Mouse (Mus musculus) cerebellum, adult 11 months (tissue): ENCODE measurements around the gene Rcbtb1.
"Not testable (repeated sequence)": the region's sequence is repeated elsewhere in the genome, so short reads cannot be mapped to it uniquely, and the experiment has no call there.

Experiments used
- DNase-seq: peaks from one replicate; pipeline ENCODE4 v3.0.0; 2022

Gene Rcbtb1

DNA sequence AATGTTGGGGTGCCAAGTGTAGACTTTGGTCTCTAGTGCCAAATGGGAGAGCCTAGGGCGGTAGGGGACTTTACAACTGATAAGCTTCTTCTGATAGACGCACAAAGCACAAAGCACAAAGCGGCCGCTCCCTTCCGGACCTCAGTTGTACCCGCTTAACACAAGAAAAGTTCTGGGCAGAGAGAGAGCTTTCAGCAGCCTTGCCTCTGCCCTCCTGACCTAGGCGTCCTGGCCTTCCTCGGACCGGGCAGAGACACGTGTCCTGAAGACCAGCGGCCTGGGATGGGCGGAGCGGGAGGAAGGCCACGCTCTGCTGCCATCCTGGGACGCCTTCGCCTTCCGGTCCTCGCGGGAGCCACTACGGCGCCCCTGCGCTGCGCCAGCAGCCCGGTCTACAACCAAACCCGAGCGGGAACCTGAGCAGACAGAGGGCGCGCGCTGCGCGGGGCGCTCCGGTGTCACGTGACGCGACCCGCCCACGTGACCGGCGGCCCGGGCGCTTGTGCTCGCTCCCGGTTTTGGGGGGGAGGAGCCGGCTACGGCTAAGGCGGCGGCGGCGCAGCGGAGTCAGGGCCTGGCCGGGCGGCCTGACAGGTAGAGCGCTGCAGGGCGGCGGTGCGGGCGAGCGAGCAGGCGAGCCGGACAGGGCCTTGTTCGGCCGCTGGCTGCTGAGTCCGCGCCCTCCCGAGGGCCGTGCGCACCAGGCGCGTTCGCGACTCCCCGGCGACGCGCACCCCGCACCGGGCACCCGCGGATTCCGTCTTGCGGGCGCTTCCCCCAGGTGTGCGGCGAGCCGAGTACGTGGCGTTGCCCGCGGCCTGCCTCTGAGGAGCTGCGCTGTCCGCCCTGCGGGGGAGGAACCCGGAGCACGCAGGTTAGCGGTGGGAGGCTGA is at the start of gene Rcbtb1:
Gene Rcbtb1, plus strand, starts transcription at position 499 of the 893 bp plus-strand sequence.
- peak; percentile 93 for DNase-seq

DNA sequence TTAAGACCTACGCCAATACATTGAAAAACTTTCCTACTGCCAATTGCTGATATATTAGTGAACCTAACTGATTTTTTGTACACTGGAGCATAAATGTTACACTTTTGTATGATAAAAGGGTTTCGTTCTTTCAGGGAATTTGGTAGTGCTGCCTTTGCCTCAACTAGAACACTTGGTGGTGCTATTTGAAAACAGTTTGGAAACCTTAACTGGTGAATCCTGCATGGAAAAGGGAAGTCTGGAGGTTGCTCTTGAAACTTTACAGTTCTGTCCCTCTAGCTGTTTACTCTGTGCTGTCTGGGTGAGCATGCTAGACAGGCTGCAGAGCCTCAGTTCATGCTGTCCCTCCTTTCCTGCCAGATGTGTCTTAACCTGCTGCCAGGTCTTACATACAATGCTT is 45.4 kb upstream of the Rcbtb1 start:
- DNase-seq = peak; percentile 2

DNA sequence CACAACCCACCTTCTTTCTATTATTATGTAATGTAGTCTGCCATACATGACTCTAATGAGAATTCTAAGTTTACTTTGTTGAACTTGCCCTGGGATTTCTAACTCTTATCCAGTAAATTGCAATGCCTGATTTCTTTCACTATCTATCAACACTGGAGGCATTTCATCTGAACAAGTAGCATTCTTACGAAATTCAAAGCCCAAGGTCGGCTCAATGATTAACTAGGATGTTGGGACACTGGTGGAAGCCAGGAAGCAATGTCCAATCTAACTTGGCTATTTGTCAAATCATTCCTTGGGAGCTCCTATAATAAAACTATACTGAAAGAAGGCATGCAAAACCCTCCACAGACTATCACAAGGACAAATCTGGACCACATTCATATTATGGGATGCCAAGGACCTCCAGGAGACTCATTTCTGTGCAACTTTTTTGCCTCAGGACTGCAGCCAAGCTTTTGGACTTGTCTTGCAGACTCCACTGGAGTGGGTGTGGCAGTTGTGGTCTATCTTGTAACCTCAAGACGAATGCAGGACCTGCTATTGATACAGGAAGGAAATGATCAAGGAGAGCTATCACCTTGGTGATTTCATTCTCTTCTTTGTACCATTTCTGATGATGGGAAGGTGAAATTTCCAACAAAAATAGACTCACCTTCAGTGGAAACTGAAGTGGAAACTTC is 43.9 kb upstream of the Rcbtb1 start:
- DNase-seq = no peak

DNA sequence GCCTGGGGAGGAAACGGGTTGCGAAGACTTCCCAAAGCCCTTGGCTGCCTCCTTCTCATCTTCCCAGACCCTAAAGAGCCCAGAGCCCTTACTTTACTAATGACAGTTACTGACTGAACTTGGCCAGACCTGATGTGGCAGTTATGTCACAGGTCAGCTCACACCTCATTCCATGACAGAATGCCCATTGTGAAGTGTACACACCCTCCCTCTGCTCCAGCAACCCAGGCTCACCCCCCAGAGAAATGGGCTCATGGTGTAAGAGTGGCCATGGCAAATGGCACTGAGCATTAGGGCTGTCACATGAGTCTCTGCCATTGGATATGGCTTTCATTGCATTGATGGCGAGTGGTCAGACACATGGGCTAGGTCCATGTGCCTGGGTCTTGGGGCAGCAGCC is 22.4 kb upstream of the Rcbtb1 start, which contains the start of gene Gm5142:
Gene Gm5142, minus strand, starts transcription at position 101 of the 400 bp plus-strand sequence.
- no peak for DNase-seq

DNA sequence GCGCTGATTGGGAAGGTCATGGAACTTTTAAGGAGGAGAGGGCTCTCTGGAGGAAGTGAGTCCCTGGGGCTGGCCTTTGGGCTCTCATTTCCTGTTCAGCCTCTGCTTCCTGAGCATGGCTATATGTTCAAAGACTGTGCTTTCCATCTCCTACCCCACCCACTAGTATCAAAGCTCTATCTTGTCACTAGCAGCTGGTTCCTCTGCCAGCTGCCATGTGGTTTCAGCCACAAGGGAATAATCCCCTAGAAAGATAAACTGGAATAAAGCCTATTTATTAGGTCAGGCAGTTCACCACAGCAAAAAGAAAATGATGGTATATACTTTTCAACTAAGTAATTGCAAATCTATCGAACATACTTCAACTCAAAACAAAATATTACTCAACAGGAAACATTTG is 18.3 kb upstream of the Rcbtb1 start:
- DNase-seq = no peak

DNA sequence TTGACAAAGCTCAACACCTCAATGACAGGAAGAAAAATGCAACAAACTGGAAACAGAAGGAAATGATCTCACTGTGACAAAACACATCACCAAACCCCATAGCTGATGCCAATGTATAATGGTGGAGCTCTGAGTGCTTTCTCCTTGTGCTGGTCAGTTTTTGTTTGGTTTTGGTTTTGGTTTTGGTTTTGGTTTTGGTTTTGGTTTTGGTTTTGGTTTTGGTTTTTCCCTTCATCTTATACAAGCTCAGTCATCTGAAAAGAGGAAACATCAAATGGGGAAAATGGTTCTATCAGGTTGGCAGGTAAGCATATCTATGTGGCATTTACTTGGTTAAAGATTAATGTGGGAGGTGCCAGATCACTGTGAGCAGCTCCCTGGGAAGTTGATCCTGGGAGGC is 15.5 kb upstream of the Rcbtb1 start:
- DNase-seq = no peak

DNA sequence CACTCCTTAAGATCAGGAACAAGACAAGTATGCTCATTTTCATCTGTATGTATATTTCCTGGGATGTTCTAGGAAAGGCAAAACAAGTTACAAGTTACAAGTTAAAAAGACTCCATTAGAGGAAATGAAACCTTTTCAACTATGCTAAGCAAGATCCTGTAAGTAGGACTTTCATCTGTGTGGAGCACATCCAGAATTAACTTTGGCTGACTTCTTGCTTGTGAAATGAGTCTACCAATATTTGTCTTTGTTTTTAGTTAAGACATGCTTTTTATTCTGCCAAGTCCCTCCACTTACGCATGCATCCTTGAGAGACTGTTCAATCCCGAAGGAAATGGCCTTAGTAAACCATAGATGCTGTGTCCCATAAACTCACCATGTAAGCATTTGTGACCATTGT is 14.9 kb upstream of the Rcbtb1 start:
- no peak for DNase-seq

DNA sequence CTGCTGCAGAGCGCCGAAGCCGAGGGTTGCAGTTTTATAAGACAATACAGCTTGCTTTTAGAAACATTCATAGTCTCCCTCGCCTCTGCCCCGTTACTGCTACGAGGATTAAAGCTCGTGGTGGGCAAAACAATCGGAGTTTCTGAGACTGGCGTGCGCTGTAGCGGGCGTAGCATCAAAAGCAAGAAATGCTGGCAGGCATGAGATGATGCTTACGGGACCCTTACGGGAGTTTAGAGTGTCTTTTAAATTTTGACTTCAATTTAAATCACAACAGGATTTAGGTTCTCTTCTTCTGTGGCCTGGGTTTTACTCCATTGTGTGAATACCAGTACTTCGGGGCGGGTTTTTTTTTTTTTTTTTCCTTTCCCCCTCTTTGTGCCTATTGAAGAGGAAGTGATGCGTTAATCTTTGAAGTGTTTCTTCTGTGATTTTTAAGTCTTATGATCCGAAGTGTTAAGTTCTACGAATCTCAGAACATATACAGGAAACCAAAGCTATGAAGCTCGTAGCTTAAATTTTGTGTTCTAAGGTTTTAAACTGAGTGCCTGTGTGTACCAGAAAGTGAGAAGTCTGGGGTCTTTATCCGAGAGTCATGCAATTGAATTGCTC is 701 bp downstream of the Rcbtb1 start:
- no peak for DNase-seq

DNA sequence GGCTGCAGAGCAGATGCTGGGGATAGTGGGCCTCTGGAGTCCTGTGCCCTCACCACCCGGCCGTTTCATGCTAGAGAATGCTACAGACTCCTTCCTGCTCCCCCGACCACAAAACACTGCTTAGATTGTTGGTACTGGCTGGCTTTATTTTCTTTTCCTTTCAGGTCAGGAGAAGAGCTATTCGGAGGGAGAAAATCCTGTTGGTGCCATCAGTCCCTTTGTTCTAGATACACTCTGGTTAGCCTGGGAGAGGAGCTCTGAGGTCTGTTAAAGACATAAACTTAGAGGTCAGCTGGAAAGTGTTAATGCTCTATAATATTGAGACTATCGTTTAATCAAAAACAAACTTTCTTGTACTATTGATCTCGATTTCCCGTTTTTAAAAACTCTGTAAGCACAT is 4.5 kb downstream of the Rcbtb1 start:
- DNase-seq = no peak

DNA sequence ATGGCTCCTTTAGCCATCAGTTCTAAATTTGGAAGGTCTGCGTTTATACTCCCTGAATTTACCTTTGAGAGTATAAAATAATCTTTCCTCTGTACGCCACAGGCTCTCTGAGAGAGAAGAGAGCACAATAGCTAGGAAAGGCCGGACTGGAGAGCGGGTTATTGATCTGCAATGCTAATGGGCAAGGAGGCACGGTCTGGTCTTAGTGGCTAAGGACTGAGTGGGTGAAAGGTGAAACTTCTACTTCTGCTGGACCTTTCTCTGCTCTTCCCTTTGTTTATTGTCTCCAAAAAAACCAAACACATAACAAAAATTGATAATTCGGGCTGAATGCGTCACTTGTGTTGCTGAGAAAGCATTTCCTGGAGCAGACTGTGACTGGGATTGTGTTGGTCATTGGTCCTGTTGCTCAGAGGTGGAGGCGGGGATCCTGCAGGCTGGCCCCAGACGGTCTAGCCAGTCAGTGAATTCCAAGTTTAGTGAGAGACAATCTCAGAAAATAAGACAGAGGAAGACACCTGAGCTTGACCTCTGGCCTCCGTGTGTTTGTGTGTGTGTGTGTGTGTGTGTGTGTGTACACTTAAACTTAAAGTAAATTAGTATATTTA is 5.1 kb downstream of the Rcbtb1 start:
- DNase-seq = no peak

DNA sequence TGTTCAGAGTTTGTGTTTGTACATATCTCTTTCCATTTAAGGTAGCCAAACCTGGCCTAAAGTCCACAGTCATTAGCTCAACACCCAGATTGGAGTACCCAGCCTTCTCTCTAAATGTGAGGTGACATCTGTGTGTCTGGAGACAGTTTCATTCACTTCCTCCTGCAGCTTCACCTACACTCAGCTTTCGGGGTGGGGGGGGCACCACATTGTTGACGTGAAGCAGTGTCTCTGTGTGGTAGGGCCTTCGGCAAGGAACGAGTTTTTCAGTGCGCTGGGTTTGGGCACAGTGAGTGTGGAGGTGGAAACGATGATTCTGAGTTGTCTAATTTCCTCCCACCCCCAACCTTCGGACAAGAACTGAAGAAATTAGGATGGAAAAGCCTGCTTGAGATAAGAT is 8.0 kb downstream of the Rcbtb1 start:
- DNase-seq = no peak

DNA sequence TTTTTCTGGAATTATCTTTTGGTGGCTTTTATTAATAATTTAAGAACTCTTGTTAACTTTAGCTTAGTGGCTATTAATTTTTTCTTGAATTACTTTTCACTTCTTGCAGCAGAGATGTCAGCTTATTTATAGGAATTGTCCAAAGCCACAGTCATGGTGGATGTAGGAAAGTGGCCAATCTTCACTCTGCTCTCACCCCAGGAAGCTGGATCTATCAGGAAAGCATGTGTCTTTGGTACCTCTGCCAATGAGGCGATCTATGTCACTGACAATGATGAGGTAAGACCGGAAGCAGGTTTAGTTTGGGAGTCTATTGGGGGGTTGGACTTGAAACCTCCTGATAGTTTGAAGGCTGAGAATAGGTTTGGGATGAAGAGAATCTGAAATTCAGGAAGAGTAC is 8.8 kb downstream of the Rcbtb1 start:
- peak; percentile 18 for DNase-seq

DNA sequence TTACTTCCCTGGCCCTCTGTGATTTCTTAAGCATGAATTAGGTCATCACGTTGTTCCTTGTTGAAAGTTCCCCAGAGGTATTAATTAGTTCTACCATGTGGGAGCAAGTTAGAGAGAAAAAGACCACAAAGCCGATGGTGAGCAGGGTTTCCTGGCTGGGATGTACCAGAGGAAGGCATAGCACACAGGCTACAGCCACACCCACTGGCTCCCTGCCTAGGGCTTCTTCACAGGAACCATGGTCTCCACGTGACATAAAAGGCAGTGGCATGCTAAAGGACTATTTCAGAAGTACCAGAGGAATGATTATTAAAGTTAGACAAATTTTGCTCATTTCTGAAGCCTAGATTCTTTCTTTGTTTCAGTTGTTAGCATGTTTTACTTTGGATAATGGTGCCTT is 18.2 kb downstream of the Rcbtb1 start:
- DNase-seq = no peak

DNA sequence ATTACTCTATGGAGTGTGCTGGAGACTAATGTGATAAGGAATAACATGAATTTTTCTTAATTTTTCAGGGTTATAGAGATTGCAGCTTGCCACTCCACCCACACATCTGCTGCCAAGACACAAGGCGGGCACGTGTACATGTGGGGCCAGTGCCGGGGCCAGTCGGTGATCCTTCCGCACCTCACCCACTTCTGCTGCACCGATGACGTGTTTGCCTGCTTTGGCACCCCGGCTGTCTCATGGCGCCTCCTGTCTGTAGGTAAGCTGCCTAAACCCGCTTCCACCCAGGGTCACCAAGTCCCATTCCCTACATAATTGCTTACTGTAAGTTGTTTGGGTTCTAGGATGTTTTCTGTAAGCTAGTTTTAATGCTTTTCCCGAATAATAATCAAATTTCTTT is 25.2 kb downstream of the Rcbtb1 start:
- DNase-seq = no peak

DNA sequence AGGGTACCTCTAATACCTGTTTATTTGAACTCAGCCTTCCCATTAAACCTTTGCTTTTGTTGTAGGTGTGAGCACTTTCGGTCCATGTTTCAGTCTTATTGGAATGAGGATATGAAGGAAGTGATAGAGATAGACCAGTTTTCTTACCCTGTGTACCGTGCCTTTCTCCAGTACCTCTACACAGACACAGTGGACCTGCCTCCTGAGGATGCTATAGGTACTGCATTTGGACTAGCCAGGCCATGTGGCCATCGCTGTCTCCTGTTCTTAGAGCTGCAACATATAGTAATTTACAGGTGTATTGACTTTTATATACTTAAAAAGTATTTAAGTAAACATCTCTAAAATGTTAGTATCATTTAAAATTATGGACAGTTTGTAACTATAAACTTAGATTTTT is 28.8 kb downstream of the Rcbtb1 start:
- no peak for DNase-seq

DNA sequence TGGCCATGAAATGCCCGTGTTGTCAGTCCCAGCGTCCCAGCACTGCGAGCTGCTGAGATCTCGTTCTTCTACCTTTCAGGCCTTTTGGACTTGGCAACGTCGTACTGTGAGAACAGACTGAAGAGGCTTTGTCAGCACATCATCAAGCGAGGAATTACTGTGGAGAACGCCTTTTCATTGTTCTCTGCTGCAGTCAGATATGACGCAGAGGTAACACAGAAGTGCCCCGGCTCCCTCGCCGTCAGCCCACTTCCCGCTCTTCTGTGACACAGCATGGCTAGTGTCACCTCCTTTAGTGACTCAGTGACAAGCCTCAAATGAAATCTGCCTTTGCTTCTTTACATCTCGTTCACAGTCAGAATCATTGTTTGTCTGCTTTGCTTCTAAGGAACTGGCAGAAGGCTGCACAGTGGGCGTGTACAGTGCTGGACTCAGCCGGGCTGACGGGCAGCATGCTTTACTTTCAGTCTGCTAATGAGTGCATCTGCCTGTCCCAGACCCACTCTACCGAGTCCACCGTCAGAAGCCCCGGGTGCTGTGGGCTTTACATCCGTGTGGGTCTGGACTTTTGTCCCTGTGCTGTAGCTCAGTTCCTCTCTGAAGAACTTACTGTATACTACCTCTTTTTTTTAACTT is 29.4 kb downstream of the Rcbtb1 start:
- DNase-seq = no peak

DNA sequence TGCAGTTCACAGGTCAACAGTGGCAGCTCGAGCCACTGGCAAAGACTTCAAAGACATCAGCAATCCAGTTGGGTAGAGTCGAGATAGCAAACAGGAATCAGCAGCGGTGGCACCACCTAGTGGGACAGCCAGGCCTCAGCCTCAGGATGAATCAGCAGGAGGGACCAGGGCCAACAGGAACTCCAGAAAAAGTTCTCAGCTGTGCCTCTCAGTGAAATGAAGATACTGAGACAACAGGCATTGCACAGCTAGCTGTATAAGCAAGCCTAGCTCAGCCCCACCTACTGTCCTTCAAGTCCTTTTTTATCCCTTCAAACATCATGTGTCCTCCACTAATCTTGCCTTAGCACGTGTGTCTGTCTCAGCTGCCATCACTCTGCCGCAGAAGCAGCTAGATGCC is 31.0 kb downstream of the Rcbtb1 start:
- DNase-seq = no peak

DNA sequence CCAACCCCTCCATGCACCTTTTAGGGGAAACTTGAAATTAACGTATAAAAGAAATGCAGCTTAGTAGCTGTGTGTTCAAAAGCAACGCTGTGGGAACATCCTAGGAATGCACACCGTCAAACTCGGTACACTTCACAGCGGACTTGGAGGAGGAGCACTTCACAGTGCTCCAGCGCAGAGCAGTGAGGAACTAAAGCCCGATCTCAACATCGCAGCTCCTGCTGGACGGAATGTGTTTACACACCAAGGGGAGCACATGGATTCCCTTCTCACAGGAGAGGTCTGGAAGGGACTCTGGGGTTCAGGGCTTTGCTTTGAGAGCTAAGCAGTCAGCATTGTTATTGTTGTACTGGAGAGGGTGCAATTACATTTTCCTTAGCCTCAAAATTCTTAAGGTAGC is 32.6 kb downstream of the Rcbtb1 start:
- DNase-seq = no peak

DNA sequence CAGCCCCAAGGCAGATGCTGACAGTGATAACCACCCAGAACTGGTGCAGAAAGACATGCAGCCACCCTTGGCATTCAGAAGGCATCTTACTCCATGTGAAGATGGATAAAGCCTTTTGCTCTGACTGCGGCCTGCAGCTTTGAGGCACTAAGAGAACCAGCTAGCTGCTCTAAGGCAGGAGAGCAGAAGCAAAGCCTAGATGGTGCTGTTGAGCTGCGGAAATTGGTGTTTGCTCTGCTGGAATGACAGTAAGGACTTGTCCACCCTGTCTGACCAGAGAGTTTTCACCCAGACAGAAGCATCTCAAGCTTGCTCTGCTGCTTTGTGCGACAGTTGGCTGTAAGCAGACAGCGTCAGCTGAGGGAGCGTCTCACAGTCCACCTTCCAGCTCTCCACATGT is 49.3 kb downstream of the Rcbtb1 start:
- not testable (repeated sequence) for DNase-seq

DNA sequence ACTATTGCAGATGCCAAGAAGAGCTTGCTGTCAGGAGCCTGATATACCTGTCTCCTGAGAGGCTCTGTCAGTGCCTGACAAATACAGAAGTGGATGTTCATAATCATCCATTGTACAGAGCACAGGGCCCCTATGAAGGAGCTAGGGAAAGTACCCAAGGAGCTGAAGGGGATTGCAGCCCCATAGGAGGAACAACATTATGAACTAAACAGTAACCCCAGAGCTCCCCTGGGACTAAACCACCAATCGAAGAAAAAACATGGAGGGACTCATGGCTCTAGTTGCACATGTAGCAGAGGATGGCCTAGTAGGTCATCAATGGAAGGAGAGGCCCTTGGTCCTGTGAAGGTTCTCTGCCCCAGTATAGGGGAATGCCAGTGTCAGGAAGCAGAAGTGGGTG is 54.9 kb downstream of the Rcbtb1 start:
- DNase-seq = not testable (repeated sequence)

DNA sequence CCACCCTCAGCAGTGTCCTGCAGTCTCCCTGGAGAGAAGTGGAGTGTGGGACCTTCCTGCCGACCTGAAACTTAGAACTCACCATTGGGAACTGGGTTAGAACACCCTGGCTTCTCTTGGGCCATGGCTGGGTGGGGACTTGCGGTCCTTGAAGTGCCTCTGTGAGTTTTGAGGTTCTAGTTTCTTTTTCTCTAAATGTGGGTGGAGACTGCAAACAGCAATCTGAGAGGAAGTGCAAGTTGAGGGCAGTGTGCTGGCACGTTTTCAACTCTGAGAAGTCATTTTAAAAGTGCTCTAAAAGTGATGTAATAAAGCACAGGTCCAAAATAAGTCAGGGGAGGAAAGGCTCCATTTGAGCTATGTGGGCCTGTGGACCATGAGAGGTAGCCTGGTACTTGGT is 59.0 kb downstream of the Rcbtb1 start, which contains the start of gene Gm6904:
Gene Gm6904, minus strand, starts transcription at position 161 of the 400 bp plus-strand sequence.
- DNase-seq = no peak

DNA sequence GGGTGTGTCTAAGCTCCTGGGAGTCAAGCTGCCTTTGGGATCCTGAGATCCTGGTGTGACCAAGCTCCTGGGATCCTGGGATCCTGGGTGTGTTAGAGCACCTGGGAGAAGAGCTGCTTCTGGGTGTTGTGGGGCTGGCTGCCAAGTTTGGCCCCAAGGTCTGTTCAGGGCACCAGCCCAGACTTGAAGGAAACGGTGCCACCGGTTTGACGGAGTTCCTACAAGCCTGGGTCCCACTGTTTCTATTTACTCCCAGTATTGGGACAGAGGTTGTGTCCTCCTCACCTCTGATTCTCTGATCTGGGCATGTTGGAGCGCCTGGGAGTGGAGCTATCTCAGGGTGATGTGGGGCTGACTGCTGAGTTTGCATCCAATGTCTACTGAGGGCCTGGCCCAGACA is 74.0 kb downstream of the Rcbtb1 start:
- DNase-seq = not testable (repeated sequence)
